Mouse (Mus musculus): ENCODE results near the gene Wnk4. TPM values are rescaled to one million over a fixed set of nuclear protein-coding genes. Genes with fewer than 3 reads are reported as not detected.

The Wnk4 gene
- total RNA-seq (2014; rRNA removed) (3.2 and 5.4 TPM in 2 replicates), polyA plus RNA-seq (2015; fragmentation: Nextera tagmentation; extraction: Ambion mirVana) (7.8 and 9.1 TPM in 2 replicates)

DNA sequence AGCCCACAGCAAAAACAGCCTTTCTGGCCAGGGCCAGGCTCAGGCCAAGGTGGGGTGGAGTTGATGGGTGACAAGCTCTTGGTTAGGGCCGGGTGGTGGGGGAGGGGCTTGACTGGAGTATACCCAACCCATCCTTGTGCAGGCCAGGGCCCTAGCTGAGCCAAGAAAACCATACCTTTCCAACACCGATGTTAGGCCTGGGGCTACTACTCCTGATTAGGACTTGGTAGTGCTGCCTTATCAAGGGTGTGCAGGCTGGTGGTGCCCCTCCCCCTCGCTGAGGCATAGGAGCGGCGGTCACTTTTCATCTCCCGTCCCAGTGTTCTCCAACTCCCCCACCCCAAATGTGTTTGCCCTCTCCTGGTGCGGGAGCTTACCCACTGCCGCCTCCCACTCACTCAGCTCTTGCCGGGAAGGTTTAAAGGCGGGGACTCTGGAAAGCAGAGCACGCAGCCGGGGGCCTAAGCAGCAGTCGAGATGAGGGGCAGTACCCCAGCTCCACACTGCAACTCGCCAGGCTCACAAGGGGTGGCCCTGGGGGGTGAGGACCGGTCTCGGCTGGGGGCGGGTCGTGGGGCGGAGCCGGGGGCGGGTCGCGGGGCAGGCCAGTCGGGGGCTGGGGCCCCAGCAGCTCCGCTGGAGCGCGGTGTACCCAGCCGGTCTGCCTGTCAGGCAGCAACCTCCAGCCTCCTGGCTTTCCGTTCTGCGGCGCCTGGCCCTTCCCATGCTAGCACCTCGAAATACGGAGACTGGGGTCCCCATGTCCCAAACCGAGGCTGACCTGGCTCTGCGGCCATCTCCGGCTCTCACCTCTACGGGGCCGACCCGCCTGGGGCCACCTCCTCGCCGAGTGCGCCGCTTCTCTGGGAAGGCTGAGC is at the start of gene Wnk4:
TSS of gene Wnk4 (plus strand) at position 620 of the 878 bp plus-strand sequence.
- WGBS, result 4% methylated on average over 43 of the region's 43 CpGs
- Histone ChIP-seq H3K36me3 (ENCODE audit: insufficient read depth) (no peaks in the 10 kb centered on the region; the same call in 1 of the 2 replicates), H3K4me1 (ENCODE audit: insufficient read depth) (peaks cover 7% of the 10 kb centered on the region; the same call in 1 of the 2 replicates), H3K4me3 (ENCODE audit: low read depth, low read length) (peak within 1 kb of the TSS; percentile 35), H3K9ac (peak within 1 kb of the TSS; percentile 47), H3K9me3 (ENCODE audit: low read length) (no peaks in the 10 kb centered on the region), H3K27me3 (ENCODE audit: insufficient read depth, low read length) (peaks cover 26% of the 10 kb centered on the region), H3K27ac (ENCODE audit: low read depth, low read length) (no peak within 1 kb of the TSS), H3K4me2 (ENCODE audit: low read depth) (peak within 1 kb of the TSS; percentile 91)
- ATAC-seq (peak; percentile 60), DNase-seq (no peak)
- no peak for TF ChIP-seq CTCF (IDR thresholded peaks at IDR 0.05; ENCODE audit: low read depth)

DNA sequence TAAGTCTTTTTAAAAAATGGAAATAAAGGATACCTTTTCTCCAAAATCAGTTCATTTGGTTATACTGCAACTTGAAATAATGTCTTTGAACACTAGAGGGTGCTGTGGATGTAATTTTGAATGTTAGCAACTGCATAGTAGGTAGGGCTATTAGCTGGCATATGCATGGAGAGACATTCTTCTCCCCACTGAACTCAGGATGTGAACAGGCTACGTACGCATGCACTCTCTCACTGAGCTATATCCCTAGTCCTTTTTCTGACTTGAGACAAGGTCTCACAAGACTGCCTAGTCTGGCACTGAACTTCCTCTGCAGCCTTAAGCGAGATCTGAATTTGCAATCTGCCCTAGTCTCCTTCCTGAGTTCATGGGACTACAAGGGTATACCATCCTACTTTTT is 48.4 kb upstream of the Wnk4 start:
- Histone ChIP-seq H3K9ac (no peak overlapping the region), H3K4me1 (ENCODE audit: insufficient read depth) (no peaks in the 10 kb centered on the region), H3K4me2 (ENCODE audit: low read depth) (no peak overlapping the region), H3K9me3 (ENCODE audit: low read length) (no peaks in the 10 kb centered on the region), H3K27ac (ENCODE audit: low read depth, low read length) (no peak overlapping the region), H3K27me3 (ENCODE audit: insufficient read depth, low read length) (no peaks in the 10 kb centered on the region), H3K4me3 (ENCODE audit: low read depth, low read length) (no peak overlapping the region), H3K36me3 (ENCODE audit: insufficient read depth) (peaks cover 51% of the 10 kb centered on the region)
- ATAC-seq, result peak; percentile 76
- peak; percentile 84 for TF ChIP-seq CTCF (IDR thresholded peaks at IDR 0.05; ENCODE audit: low read depth)
- WGBS, result 36% methylated on average over 3 of the region's 3 CpGs
- DNase-seq, result peak; percentile 87

DNA sequence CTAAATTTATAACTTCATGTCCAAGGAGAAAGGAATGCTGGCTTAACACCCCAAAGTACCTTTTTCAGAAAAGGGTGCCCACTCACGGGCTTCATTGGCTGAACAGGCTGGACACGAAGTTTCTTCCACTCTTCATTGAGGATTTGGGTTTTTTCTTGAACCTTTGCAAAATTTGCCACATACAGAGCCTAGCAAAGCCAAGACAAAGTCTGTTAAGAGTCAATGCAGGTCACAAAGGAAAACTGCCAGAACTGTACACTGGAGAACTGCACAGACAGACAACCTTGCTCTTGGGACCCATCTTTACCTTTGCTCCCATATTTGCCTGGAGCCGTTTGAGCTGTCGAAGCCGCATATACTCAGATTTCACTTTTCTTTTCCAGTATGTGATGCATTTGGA is 43.4 kb upstream of the Wnk4 start:
- Histone ChIP-seq H3K27ac (ENCODE audit: low read depth, low read length) (no peak overlapping the region), H3K4me3 (ENCODE audit: low read depth, low read length) (no peak overlapping the region), H3K36me3 (ENCODE audit: insufficient read depth) (peaks cover 41% of the 10 kb centered on the region), H3K4me2 (ENCODE audit: low read depth) (no peak overlapping the region), H3K27me3 (ENCODE audit: insufficient read depth, low read length) (no peaks in the 10 kb centered on the region), H3K9ac (no peak overlapping the region), H3K9me3 (ENCODE audit: low read length) (no peaks in the 10 kb centered on the region), H3K4me1 (ENCODE audit: insufficient read depth) (no peaks in the 10 kb centered on the region)
- DNase-seq (no peak), ATAC-seq (no peak)
- WGBS, result 88% methylated on average over 5 of the region's 5 CpGs
- TF ChIP-seq CTCF (IDR thresholded peaks at IDR 0.05; ENCODE audit: low read depth), result no peak

DNA sequence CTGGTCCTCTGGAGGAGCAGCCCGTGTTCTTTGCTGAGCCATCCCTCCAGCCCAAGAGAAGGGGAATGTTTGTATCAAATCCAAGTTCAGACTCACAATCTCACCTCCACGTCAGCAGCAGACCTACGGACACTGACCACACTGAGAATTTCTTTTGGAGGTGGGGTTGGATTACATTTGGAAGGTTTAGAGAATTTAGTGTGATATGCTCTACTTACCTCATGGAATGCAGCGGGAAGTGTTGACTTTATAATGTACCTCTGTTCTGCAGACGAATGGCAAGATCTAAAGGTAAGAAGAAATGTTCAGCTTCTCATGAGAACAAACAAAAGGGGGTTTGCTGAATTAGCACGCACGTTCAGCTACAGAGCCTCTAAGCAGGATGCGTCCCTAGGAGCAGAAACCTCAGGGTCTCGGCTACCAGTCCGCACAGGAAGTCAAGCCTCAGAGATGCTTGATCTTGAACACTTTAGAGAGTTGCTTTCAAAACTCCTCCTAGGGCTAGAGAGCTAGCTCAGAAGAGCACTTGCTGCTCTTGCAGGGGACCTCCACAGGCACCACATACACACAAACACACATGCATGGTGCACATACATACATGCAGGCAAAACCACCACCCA is 41.8 kb upstream of the Wnk4 start:
- H3K9me3 ChIP-seq (ENCODE audit: low read length), result no peaks in the 10 kb centered on the region
- DNase-seq (no peak), ATAC-seq (no peak)
- TF ChIP-seq CTCF (IDR thresholded peaks at IDR 0.05; ENCODE audit: low read depth), result no peak
- no peak overlapping the region for H3K9ac ChIP-seq
- peaks cover 38% of the 10 kb centered on the region for H3K36me3 ChIP-seq (ENCODE audit: insufficient read depth)
- H3K4me2 ChIP-seq (ENCODE audit: low read depth), result no peak overlapping the region
- WGBS, result 88% methylated on average over 10 of the region's 10 CpGs
- H3K27ac ChIP-seq (ENCODE audit: low read depth, low read length), result no peak overlapping the region
- no peak overlapping the region for H3K4me3 ChIP-seq (ENCODE audit: low read depth, low read length)
- H3K4me1 ChIP-seq (ENCODE audit: insufficient read depth), result no peaks in the 10 kb centered on the region
- H3K27me3 ChIP-seq (ENCODE audit: insufficient read depth, low read length), result no peaks in the 10 kb centered on the region

DNA sequence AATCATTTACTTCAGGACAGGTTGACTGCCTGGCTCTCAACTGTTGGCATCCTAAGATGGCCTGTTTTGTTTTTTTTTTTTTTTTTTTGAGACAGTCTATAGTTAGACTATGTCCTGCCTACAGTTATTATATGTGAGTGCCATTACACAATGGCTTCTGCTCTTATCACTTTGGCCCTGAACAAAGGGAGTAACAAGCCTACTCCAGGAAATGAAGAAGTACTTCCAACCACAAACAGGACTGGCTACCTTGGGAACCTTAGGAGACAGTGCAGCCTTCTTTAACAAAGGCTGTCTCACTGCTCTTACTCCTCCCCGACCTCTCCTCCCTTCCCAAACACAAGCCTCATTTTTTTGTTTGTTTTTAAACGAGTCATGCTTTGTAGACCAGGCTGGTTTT is 39.5 kb upstream of the Wnk4 start:
- WGBS, result 66% methylated on average over 2 of the region's 2 CpGs
- ATAC-seq, result no peak
- H3K9me3 ChIP-seq (ENCODE audit: low read length), result no peaks in the 10 kb centered on the region
- H3K4me2 ChIP-seq (ENCODE audit: low read depth), result no peak overlapping the region
- H3K4me1 ChIP-seq (ENCODE audit: insufficient read depth), result no peaks in the 10 kb centered on the region
- H3K9ac ChIP-seq, result no peak overlapping the region
- H3K27me3 ChIP-seq (ENCODE audit: insufficient read depth, low read length), result no peaks in the 10 kb centered on the region
- peaks cover 16% of the 10 kb centered on the region; the same call in 1 of the 2 replicates for H3K36me3 ChIP-seq (ENCODE audit: insufficient read depth)
- H3K27ac ChIP-seq (ENCODE audit: low read depth, low read length), result no peak overlapping the region
- DNase-seq, result no peak
- TF ChIP-seq CTCF (IDR thresholded peaks at IDR 0.05; ENCODE audit: low read depth), result no peak
- no peak overlapping the region for H3K4me3 ChIP-seq (ENCODE audit: low read depth, low read length)

DNA sequence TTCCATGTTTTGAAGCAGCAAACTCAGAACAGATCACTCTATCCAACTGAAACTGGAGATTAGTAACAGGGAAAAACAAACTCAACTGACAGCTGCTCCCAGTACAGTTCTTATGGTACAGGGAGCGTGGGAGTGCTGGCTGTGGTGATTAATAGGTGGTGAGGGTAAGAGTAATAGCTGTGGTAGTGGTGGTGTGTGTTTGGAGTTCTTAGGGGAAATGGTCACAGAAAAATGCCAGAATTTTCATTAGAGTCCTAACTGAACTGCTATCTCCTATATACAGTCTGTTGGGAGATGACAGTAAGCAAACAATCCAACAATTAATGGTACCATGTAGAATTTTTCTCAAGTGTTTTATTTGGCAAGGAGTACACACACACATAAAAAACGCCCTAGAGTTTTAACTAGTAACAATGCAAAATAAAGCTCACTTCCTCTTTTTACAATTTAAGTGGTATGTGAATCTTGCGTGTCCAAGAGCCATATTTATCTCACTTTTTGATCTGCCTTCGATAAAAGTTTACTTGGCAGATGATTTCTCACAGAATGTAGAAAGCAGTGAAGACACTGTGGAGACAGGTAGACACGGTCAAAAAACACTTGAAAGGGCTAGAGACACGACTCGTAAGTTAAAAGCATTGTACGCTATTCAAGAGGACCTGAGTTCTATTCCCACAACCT is 38.9 kb upstream of the Wnk4 start:
- H3K27me3 ChIP-seq (ENCODE audit: insufficient read depth, low read length), result no peaks in the 10 kb centered on the region
- H3K4me2 ChIP-seq (ENCODE audit: low read depth), result no peak overlapping the region
- no peak for TF ChIP-seq CTCF (IDR thresholded peaks at IDR 0.05; ENCODE audit: low read depth)
- no peaks in the 10 kb centered on the region for H3K9me3 ChIP-seq (ENCODE audit: low read length)
- ATAC-seq (no peak), DNase-seq (no peak)
- no peak overlapping the region for H3K9ac ChIP-seq
- 92% methylated on average over 8 of the region's 8 CpGs for WGBS
- H3K4me3 ChIP-seq (ENCODE audit: low read depth, low read length), result no peak overlapping the region
- peaks cover 11% of the 10 kb centered on the region; the same call in 1 of the 2 replicates for H3K36me3 ChIP-seq (ENCODE audit: insufficient read depth)
- H3K27ac ChIP-seq (ENCODE audit: low read depth, low read length), result no peak overlapping the region
- no peaks in the 10 kb centered on the region for H3K4me1 ChIP-seq (ENCODE audit: insufficient read depth)

All from forebrain, postnatal 0 days (tissue).